Mouse (Mus musculus) gastrocnemius, postnatal 25 days (tissue): ENCODE data around the gene Nr2e3. TPM values are rescaled to one million over a fixed set of nuclear protein-coding genes. Genes with fewer than 3 reads are reported as not detected.
"Not testable (repeated sequence)": the region's sequence is repeated elsewhere in the genome, so short reads cannot be mapped to it uniquely, and the experiment has no call there.

Source experiments
- DNase-seq: peaks from one replicate; pipeline ENCODE4 v3.0.0; 2022
- long read RNA-seq, 2 experiments: library from polyadenylated mRNA; stranded (forward); transcript quantifications; one replicate each; pipeline ENCODE4 v2.0.0; 2021
- total RNA-seq, 2 experiments: library from RNA; stranded (reverse); gene quantifications; 1 replicate in 1 of 2; 2 replicates in 1 of 2; pipeline ENCODE4 v1.2.3; 2021

The Nr2e3 gene
- not detected for total RNA-seq
- long read RNA-seq, experiment 1, result 0 reads
- long read RNA-seq, experiment 2, result 0 reads

- no peak for DNase-seq
These were observed at the start of gene Nr2e3 for GRCm38 (mm10) chr9:59960559-59960958. Nr2e3 (minus strand) TSS chr9:59960659.

- DNase-seq, result no peak
These were observed 48.5 kb upstream of the Nr2e3 start for GRCm38 (mm10) chr9:60008936-60009335.

DNA sequence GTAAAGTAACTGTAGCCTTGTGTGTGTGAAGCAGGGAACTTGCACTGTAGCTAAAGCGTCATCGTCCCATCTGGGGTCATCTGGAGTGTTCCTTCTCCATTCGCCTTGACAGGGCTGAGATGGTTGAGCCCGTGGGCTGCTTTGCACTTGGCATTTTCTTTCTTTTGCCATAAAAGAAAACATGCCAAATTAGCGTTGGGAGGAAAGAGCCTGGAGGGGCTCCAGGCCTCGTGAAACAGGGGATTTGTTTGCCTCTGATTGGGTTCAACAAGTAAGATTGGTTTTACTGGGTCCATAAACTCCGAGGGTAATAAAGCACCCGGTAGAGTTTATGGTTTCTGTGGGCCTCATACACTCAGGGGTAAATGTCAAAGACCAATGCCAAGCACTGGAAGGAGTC is 41.9 kb upstream of the Nr2e3 start:
- DNase-seq, result no peak

DNA sequence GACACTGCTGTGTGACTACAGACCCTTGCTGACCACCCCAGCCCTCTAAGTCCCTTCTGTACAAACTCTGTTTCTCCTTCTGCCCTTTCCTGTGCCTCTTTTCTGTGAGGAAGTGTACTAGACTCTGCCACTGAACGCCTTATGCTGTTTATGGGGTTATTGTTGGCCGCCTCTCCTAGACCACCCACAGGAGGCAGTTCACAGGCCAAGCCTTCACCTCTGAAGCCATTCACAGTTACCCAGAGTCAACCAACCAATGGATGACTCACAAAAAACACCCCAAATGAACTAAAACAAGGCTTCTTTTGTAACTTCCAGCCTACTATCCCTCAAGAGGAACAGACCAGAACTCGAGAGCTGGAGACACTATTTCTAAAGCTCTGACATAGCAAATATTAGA is 41.0 kb upstream of the Nr2e3 start:
- no peak for DNase-seq

DNA sequence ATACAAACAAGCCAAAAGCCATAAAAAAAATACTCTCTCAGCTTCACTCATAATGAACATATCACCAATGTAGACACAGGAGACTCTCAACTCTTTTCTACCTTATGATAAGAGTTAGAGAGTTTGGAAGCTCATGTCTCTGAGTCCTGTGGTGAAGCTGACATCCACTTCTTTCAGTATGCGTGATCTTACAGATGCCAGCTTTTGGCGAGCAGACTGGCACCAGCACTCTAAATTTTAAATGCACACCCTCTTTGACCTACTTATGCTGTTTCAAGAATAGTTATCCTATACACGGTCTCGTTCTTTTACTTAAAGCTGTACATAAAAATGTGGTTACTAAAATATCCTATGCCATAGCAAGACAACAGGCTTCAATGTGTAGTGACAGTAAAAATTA is 37.3 kb upstream of the Nr2e3 start:
- no peak for DNase-seq

DNA sequence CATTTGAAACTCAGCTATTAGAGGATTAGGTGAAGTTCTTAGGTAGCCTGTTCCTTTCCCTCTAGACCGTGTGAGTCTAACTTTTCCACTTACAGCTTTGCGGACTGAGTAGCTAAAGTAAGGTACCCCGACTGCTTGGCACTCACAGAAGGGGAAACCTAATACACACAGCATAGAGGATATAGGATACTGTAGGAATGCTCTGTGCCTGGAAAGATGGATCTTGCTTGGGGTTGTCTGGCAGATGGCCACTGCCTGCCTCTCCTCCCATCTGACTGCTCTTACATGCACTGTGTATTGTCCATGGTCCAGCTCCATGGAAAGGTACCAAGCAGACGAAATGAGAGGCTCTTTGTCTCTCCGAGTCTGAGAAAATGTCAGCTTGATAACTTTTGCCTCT is 30.9 kb upstream of the Nr2e3 start:
- no peak for DNase-seq

- DNase-seq, result no peak
These were observed 29.4 kb upstream of the Nr2e3 start for GRCm38 (mm10) chr9:59989864-59990263.

DNA sequence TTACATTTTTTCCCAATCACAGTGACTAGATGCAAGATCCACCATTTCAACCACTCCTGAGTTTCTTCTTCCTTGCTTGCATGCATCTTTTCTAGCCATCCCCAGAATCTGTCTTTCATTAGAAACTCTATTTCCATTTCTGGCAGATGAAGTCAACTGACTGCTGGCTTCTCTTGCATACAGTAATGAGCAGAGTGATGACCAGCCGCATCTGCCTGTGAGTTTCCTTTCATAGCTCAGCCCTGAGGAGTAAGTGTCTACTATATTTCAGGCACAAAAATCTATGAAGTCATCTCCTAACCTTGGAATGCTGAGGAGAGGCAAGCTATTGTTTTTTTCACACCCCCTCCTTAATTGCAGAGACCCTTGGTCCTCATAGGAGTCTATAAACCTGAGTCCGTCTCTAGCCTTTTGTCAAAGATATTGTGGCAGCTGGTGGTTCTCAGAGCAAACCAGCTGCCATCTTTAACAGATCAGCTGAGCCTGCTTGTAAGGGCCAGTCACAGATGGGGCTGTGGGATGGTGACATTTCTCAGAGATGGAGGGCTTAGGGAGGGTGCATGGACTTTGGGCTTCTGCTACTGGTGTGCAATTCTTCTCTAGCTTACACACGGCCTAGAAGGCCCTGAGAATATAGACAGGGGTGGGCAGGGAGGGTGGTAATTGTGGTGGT is 25.6 kb upstream of the Nr2e3 start:
- DNase-seq, result no peak

DNA sequence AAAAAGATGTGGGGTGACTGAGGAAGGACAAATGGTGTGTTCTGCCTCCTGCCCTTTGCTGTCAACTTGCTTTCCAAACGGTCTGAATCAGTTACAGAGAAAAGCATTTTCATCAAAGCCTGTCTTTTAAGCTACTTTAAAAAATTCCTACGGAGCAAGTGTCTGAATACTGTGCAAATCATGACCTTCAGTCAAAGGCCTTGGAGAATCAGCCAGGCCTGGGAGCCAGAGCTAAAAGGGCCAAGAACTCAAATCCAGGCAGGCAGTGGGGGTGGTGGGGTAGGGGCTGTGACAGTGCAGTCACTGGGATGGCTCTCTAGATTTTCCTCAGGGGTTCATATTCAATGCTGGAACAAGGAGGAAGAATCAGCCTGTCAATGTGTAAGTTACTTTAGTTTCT is 20.7 kb upstream of the Nr2e3 start:
- no peak for DNase-seq

DNA sequence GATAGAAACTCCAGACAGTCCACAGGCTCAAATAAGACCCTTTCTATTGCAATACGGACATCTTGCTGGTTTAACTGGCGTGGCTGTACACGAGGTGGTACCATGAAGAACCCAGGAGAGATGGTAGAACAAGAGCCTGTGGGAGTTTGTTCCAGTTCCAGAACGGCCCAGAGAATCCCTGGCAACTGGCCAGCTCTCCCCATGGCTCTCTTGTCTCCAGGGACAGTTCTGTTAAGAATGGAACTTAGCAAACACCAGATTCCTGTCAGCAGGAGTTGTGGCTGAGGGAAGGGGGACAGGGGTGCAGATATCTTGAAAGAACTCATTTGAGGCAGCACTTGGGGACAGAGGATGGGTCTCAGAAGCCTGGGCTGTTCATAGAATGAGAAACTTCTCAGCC is 10.8 kb upstream of the Nr2e3 start:
- DNase-seq, result no peak

DNA sequence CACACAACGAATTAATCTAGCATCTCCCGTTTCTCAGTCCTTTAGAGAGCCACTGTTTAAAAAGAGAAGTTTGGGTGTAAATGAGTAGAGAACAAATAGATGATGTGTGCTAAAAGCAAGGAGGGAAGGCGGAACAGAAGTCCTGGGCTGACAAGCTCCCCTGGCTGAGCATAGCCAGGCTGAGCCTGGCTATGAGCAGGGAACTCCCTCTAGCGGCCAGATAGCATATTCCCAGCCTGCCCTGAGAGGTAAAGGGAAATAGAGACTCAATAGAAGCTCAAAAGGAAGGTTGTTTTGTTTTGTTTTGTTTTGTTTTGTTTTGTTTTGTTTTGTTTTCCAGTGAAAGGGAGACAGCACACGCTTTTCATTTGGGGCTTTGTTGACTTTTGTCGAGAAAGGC is 8.9 kb upstream of the Nr2e3 start:
- no peak for DNase-seq

DNA sequence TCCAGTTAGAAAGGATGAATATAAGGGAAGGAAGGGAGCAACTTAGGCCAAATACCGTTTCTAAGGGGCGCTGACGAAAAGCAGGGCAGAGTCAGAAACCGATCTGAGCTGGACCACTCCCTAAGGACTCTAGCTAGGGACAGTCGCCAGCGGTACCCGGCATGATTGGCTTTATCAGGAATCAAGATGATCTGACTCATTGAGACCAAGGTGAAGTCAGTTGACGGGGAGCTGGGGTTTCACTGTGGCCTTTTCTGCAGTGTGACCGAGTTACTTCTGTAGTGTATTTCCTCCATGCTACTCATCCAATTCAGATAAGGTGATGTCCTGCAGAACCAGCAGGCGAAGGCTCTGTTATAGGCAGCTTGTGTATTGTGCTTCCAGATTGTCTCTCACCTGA is 4.6 kb upstream of the Nr2e3 start:
- no peak for DNase-seq

DNA sequence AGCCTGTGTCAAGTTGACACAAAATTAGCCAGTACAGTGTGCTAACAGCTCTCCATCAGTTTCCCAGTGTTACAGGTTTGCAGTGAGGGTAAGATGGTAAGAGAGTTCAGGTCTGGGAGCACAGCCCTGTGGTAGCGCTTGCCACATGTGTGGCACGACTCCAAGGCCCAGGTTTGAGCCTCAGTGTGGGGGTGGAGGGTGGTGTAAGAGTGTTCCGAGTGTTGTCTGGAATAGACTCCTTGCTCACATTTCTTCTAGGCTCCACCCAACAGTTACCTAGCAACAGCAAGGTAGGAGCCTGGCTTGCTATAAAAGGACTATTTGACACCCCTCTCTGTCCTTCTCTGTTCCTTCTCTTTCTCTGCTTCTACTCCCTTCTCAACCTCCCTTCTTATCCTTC is 3.9 kb upstream of the Nr2e3 start:
- no peak for DNase-seq

GRCm38 (mm10) chr9:59961201-59961955 is 919 bp upstream of the Nr2e3 start:
- DNase-seq, result no peak

- DNase-seq, result peak; percentile 79
These were observed 1.2 kb downstream of the Nr2e3 start for GRCm38 (mm10) chr9:59959276-59959675.

GRCm38 (mm10) chr9:59958115-59958514 is 2.3 kb downstream of the Nr2e3 start:
- DNase-seq, result not testable (repeated sequence)

GRCm38 (mm10) chr9:59956496-59956895 is 4.0 kb downstream of the Nr2e3 start:
- DNase-seq, result no peak

DNA sequence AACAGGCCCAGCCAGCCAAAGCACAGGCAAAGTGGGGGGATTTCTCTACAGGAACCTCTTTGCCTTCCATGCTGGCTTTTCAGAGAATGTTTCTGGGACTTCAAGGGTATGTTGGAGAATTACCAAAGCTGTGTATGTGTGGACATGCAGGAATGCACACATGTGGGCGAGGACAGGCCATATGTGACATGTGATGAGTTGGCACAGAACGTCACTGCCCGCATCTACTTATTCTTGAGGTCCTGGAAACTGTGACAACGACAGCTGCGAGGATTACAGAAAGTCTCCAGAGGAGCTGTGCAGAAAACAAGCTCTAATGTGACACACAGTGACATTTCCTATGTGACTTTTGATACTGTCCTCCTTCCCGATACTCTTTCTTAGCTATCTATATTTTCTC is 4.8 kb downstream of the Nr2e3 start:
- DNase-seq, result no peak

GRCm38 (mm10) chr9:59955199-59955598 is 5.3 kb downstream of the Nr2e3 start:
- no peak for DNase-seq

DNA sequence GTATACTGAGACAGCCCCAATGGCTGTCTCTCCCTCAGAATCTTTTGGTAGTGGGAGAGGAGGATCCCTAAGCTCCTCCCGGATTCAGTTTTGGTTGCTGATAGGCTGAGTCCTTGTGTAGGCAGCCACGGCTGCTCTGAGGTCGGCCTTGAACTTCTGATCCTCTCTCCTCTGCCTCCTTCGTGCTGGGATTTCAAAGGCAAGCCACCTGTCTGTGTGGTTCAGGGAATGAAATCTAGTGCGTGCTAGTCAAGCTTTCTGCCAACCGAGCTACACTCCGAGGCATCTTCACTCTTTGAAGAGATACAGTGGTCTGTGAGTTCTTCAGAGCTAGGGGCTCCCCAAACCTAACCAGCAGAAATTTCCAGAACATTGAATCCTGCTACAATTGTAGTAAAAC is 6.9 kb downstream of the Nr2e3 start:
- no peak for DNase-seq

DNA sequence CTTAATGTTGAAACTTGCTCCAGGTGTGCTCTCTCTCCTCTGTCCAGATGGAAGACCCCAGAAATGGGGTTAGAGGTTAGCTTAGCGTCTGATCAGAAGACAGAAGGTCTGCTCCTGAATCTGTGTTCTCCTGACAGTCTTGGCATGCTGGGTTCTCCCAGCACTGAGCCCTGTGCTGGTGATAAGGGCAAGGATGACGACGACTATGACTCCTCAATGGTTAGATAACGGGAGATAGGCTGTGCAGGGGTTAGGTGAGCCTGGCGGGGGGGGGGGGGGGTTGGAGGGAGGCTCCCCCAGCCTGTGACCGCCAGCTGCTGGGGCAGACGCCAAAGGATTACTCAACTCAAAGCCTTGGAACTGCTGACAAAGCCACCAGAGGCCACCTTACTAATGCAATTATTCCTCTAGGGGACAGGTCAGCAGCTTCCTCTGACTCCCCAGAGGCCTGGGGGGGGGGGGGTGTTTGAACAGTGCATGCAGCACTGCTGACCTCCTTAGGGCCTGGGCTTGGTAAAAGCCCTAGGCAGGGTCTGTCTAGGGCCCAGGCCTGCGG is 7.9 kb downstream of the Nr2e3 start:
- no peak for DNase-seq

- DNase-seq, result no peak
These were observed 8.5 kb downstream of the Nr2e3 start for GRCm38 (mm10) chr9:59951943-59952342.

DNA sequence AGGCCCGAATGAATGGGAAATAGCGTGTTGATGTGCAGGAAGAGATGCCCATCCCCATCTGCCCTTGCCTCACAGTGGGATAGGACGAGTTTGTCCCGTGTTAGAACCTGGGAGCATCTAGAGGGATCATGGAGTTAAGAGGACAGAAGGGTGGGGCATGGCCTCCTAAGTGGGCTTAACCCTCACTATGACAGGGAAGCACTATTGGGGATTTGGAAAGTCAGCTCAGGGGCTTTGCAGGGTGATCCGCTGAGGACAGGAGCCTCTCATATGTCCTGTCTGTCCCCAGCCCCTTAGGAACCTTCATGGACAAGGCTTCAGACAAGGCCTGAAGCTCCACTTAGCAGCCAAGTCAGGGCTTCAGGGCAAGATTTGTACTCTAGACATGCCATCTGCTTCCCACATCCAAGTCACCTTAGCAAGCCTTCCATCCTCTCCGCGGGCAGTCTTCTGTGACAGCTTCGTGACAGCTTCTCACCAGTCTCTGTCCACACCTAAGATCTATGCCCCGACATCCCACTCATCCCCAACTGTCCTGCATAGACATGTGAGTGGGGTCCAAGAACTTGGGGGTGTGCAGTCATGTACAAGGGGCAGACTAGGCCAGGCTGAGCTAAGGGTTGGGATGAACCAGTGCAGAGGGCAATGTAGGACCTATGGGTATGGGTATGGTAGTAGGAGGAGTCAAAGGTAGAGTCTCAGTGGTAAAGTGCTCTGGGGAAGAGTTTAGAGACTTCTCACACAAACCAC is 9.3 kb downstream of the Nr2e3 start:
- DNase-seq, result no peak
